Mouse (Mus musculus): ENCODE measurements around the gene Itpr3. TPM values are rescaled to one million over a fixed set of nuclear protein-coding genes. Genes with fewer than 3 reads are reported as not detected.

Itpr3 gene
- polyA plus RNA-seq, 1 experiment from 2014 or later, result 5.8 TPM

DNA sequence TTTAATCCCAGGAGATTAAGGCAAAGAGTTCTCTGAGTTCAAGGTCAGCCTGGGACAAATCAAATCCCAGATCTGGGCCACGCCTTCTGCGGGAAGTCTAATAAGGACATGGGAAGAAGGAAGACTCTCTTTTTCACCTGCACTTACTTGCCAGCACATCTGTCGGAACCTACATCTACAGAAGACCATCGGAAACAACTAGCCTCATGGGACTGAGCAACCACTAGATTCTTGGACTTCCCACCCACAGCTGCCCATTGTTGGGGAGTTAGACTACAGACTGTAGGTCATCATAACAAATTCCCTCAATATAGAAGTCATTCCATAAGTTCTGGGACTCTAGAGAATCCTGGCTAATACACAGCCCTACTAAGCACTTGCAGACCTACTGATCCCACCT, 111.5 kb downstream of the Itpr3 start:
- Histone ChIP-seq H3K27me3 (ENCODE audit: insufficient read depth, low read length) (no peaks in the 10 kb centered on the region), H3K4me1 (ENCODE audit: insufficient read depth) (no peaks in the 10 kb centered on the region), H3K4me3 (ENCODE audit: low read depth, low read length) (no peak overlapping the region), H3K9me3 (ENCODE audit: low read depth, low read length) (no peaks in the 10 kb centered on the region), H3K27ac (ENCODE audit: low read depth) (no peak overlapping the region), H3K4me2 (no peak overlapping the region), H3K36me3 (ENCODE audit: insufficient read depth) (no peaks in the 10 kb centered on the region), H3K9ac (no peak overlapping the region)
- ATAC-seq (ENCODE audit: insufficient read depth), result no peak
- TF ChIP-seq CTCF (IDR thresholded peaks at IDR 0.05; ENCODE audit: low read depth), result no peak
- WGBS, result 89% methylated on average over 4 of the region's 4 CpGs
- no peak for DNase-seq

DNA sequence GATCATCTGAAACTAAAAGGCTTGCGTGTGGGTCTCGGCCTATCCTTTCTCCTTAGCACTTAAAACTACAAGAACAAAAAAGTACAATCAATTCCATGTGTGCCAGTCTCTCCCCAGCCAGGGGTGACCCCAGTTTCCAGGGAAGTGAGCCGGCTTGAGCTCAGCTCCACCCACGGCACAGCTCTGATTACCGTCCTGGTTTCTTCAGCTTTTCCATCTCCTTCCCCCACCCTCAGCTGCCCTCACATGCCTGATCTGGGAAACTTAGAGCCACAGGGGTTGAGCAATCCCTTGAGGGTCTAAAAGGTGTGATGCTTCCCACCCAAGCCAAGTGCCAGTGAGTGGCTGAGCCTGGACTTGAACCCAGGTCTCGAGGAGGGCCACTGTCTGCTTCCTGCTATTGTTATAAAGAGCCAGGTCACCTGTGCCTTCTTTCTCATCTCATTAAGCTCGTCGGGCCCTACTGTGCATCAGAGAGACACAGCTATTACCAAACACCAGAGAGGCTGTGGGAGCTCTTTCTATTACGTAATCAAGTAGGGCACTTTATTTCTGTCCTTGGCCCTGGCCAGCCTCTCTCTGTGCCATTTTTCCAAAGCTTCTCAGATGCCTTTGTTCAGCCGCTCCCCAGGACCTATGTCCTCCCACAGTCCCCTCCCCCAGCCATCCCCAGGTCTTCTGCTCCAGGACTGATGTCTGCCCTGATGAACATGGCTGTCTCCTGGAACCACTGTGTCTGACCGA, 113.0 kb downstream of the Itpr3 start:
- no peak for TF ChIP-seq CTCF (IDR thresholded peaks at IDR 0.05; ENCODE audit: low read depth)
- no peaks in the 10 kb centered on the region for H3K27me3 ChIP-seq (ENCODE audit: insufficient read depth, low read length)
- no peak overlapping the region for H3K4me3 ChIP-seq (ENCODE audit: low read depth, low read length)
- no peaks in the 10 kb centered on the region for H3K4me1 ChIP-seq (ENCODE audit: insufficient read depth)
- ATAC-seq (ENCODE audit: insufficient read depth) (no peak), DNase-seq (no peak)
- H3K36me3 ChIP-seq (ENCODE audit: insufficient read depth), result no peaks in the 10 kb centered on the region
- no peak overlapping the region for H3K4me2 ChIP-seq
- H3K9ac ChIP-seq, result no peak overlapping the region
- WGBS, result 70% methylated on average over 11 of the region's 11 CpGs
- H3K27ac ChIP-seq (ENCODE audit: low read depth), result no peak overlapping the region
- H3K9me3 ChIP-seq (ENCODE audit: low read depth, low read length), result no peaks in the 10 kb centered on the region

DNA sequence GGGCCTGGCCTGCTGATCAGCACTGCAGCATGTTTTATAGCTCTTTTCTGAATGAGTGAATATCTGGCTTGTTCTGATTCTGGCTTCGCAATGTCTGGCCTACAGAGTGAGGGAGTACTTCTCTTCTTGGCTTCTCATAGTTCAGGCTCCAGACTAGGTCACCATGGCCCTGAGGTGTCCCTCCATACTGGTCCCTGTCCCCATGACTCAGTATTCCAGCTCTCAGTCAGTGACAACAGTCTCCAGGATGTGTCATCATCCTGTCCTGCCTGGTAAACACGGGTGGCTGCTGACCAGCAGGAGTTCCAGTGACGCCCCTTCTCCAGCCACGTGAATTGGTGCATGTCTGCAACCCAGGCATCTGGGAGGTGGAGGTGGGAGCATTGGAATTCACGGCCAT, 114.0 kb downstream of the Itpr3 start:
- Histone ChIP-seq H3K27ac (ENCODE audit: low read depth) (no peak overlapping the region), H3K4me2 (no peak overlapping the region), H3K36me3 (ENCODE audit: insufficient read depth) (no peaks in the 10 kb centered on the region), H3K9me3 (ENCODE audit: low read depth, low read length) (no peaks in the 10 kb centered on the region), H3K9ac (no peak overlapping the region), H3K4me3 (ENCODE audit: low read depth, low read length) (no peak overlapping the region), H3K27me3 (ENCODE audit: insufficient read depth, low read length) (no peaks in the 10 kb centered on the region), H3K4me1 (ENCODE audit: insufficient read depth) (no peaks in the 10 kb centered on the region)
- 64% methylated on average over 5 of the region's 5 CpGs for WGBS
- no peak for ATAC-seq (ENCODE audit: insufficient read depth)
- no peak for DNase-seq
- TF ChIP-seq CTCF (IDR thresholded peaks at IDR 0.05; ENCODE audit: low read depth), result no peak

Small RNA genes within 50 kb of the gene (microRNA-seq; reads per million reads assigned to microRNA genes)
- gene Mir7677 (ENCODE audit: borderline number of aligned reads), result not detected

Other genes starting within 250 kb of the Itpr3 start
- 0.24 and 1.6 TPM in 2 replicates for gene Nkx2-5, start 212.3 kb upstream of the Itpr3 start, polyA plus RNA-seq (2014; fragmentation: Nextera tagmentation; extraction: Ambion mirVana)
- 6.3 and 9.6 TPM in 2 replicates for gene Kifc5b, start 140.2 kb upstream of the Itpr3 start, polyA plus RNA-seq (2014; fragmentation: Nextera tagmentation; extraction: Ambion mirVana)
- 5.1 and 7.5 TPM in 2 replicates for gene Phf1, start 124.3 kb upstream of the Itpr3 start, polyA plus RNA-seq (2014; fragmentation: Nextera tagmentation; extraction: Ambion mirVana)
- 163 TPM in 2 replicates for gene Cuta, start 117.7 kb upstream of the Itpr3 start, polyA plus RNA-seq (2014; fragmentation: Nextera tagmentation; extraction: Ambion mirVana)
- 1.8 and 2.0 TPM in 2 replicates for gene Syngap1, start 116.1 kb upstream of the Itpr3 start, polyA plus RNA-seq (2014; fragmentation: Nextera tagmentation; extraction: Ambion mirVana)
- gene Zbtb9, start 84.1 kb upstream of the Itpr3 start, polyA plus RNA-seq (2014; fragmentation: Nextera tagmentation; extraction: Ambion mirVana), result 13.3 TPM in 2 replicates
- 12.0 and 13.8 TPM in 2 replicates for gene Bak1, start 28.3 kb upstream of the Itpr3 start, polyA plus RNA-seq (2014; fragmentation: Nextera tagmentation; extraction: Ambion mirVana)
- gene Uqcc2, start 76.6 kb downstream of the Itpr3 start, polyA plus RNA-seq (2014; fragmentation: Nextera tagmentation; extraction: Ambion mirVana), result 309 and 315 TPM in 2 replicates
- 0.08 TPM in 1 of 2 replicates, not detected in the other for gene Ip6k3, start 110.5 kb downstream of the Itpr3 start, polyA plus RNA-seq (2014; fragmentation: Nextera tagmentation; extraction: Ambion mirVana)
- 18.1 and 20.4 TPM in 2 replicates for gene Lemd2, start 147.2 kb downstream of the Itpr3 start, polyA plus RNA-seq (2014; fragmentation: Nextera tagmentation; extraction: Ambion mirVana)

All from lung, embryonic 14.5 days (tissue).